Mouse (Mus musculus): ENCODE results near the gene Med12l. TPM values are rescaled to one million over a fixed set of nuclear protein-coding genes. Genes with fewer than 3 reads are reported as not detected.

The Med12l gene
- polyA plus RNA-seq, 2 experiments: 2.4 to 4.5 TPM

DNA sequence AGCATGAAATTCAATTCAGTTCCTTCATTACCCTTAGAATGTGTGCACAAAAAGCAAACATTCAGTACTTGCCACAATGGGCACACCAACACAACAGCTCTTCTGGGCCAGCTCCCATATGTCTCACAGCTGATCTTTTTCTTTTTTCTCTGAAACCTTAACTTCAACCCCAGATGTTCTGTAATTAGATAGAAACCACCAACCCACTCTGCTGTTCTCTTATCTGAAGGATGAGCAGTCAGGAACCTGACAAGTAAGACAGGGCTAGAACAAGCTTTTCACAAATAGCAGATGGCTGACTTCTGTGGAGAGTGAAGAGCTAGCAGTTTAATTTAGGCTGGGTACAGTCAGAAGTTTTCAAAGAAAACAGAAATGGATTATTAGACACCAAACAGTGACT lies 144.0 kb downstream of the Med12l start:
- Histone ChIP-seq H3K4me2 (replicated peaks; ENCODE audit: low read depth, low read length, severe bottlenecking) (no peak overlapping the region), H3K27ac (replicated peaks; ENCODE audit: low read depth, low read length) (no peak overlapping the region), H3K36me3 (ENCODE audit: control insufficient read depth, insufficient read depth, low read length) (no peaks in the 10 kb centered on the region), H3K9me3 (ENCODE audit: control insufficient read depth, low read length) (no peaks in the 10 kb centered on the region), H3K27me3 (ENCODE audit: control insufficient read depth, insufficient read depth, low read length) (no peaks in the 10 kb centered on the region), H3K4me1 (ENCODE audit: control insufficient read depth, insufficient read depth, low read length) (no peaks in the 10 kb centered on the region), H3K9ac (ENCODE audit: low read depth, low read length, severe bottlenecking) (no peak overlapping the region), H3K4me3 (replicated peaks; ENCODE audit: low read length) (no peak overlapping the region)
- ATAC-seq (ENCODE audit: low FRiP score, low read depth): no peak
- no peak for DNase-seq (ENCODE audit: low spot score)
- TF ChIP-seq POLR2A (IDR thresholded peaks at IDR 0.05; ENCODE audit: borderline replicate concordance, extremely low read depth, insufficient read depth, insufficient read length): no peak

DNA sequence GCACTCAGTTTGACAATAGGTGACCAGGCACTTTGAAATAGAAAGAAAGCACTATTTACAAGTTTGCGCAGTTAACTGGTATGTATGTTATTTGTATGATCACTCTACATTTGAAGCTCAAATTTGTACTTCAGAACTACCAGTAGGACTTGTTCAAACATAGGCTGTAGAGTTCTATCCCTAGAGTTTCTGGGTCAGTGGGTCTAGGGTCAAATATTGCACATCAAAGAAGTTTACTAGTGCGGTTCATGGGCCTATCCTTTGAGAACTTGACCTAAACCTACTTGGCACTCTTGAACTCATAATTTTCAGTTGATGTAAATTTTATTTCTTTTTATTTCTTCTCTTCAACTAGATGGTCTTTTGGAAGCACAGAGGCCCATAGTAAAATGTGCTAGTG lies 145.0 kb downstream of the Med12l start:
- Histone ChIP-seq H3K4me2 (replicated peaks; ENCODE audit: low read depth, low read length, severe bottlenecking) (no peak overlapping the region), H3K4me1 (ENCODE audit: control insufficient read depth, insufficient read depth, low read length) (no peaks in the 10 kb centered on the region), H3K9me3 (ENCODE audit: control insufficient read depth, low read length) (no peaks in the 10 kb centered on the region), H3K27me3 (ENCODE audit: control insufficient read depth, insufficient read depth, low read length) (no peaks in the 10 kb centered on the region), H3K36me3 (ENCODE audit: control insufficient read depth, insufficient read depth, low read length) (no peaks in the 10 kb centered on the region), H3K27ac (replicated peaks; ENCODE audit: low read depth, low read length) (no peak overlapping the region), H3K9ac (ENCODE audit: low read depth, low read length, severe bottlenecking) (no peak overlapping the region), H3K4me3 (replicated peaks; ENCODE audit: low read length) (no peak overlapping the region)
- TF ChIP-seq POLR2A (IDR thresholded peaks at IDR 0.05; ENCODE audit: borderline replicate concordance, extremely low read depth, insufficient read depth, insufficient read length): no peak
- WGBS: 89% methylated on average over 2 of the region's 2 CpGs
- DNase-seq (ENCODE audit: low spot score) (no peak), ATAC-seq (ENCODE audit: low FRiP score, low read depth) (no peak)

- H3K4me2 ChIP-seq (replicated peaks; ENCODE audit: low read depth, low read length, severe bottlenecking): no peak within 1 kb of the TSS
- ATAC-seq (ENCODE audit: low FRiP score, low read depth): no peak
- DNase-seq (ENCODE audit: low spot score): no peak
- WGBS: 85% methylated on average over 5 of the region's 5 CpGs
- TF ChIP-seq POLR2A (IDR thresholded peaks at IDR 0.05; ENCODE audit: borderline replicate concordance, extremely low read depth, insufficient read depth, insufficient read length): no peak
- no peak within 1 kb of the TSS for H3K9ac ChIP-seq (ENCODE audit: low read depth, low read length, severe bottlenecking)
- H3K9me3 ChIP-seq (ENCODE audit: control insufficient read depth, low read length): no peaks in the 10 kb centered on the region
- no peak within 1 kb of the TSS for H3K27ac ChIP-seq (replicated peaks; ENCODE audit: low read depth, low read length)
- H3K4me1 ChIP-seq (ENCODE audit: control insufficient read depth, insufficient read depth, low read length): no peaks in the 10 kb centered on the region
- H3K27me3 ChIP-seq (ENCODE audit: control insufficient read depth, insufficient read depth, low read length): no peaks in the 10 kb centered on the region
- no peaks in the 10 kb centered on the region for H3K36me3 ChIP-seq (ENCODE audit: control insufficient read depth, insufficient read depth, low read length)
- no peak within 1 kb of the TSS for H3K4me3 ChIP-seq (replicated peaks; ENCODE audit: low read length)
These were observed 147.8 kb downstream of the Med12l start, which contains the start of gene P2ry14 for GRCm38 (mm10) chr3:59153424-59153823. TSS of gene P2ry14 (minus strand) at chr3:59153618.

GRCm38 (mm10) chr3:59154888-59155287 lies 149.3 kb downstream of the Med12l start:
- H3K4me1 ChIP-seq (ENCODE audit: control insufficient read depth, insufficient read depth, low read length): no peaks in the 10 kb centered on the region
- no peak overlapping the region for H3K9ac ChIP-seq (ENCODE audit: low read depth, low read length, severe bottlenecking)
- WGBS: 40% methylated on average over 2 of the region's 2 CpGs
- H3K27me3 ChIP-seq (ENCODE audit: control insufficient read depth, insufficient read depth, low read length): no peaks in the 10 kb centered on the region
- H3K36me3 ChIP-seq (ENCODE audit: control insufficient read depth, insufficient read depth, low read length): no peaks in the 10 kb centered on the region
- DNase-seq (ENCODE audit: low spot score) (no peak), ATAC-seq (ENCODE audit: low FRiP score, low read depth) (no peak)
- no peak for TF ChIP-seq POLR2A (IDR thresholded peaks at IDR 0.05; ENCODE audit: borderline replicate concordance, extremely low read depth, insufficient read depth, insufficient read length)
- H3K27ac ChIP-seq (replicated peaks; ENCODE audit: low read depth, low read length): no peak overlapping the region
- H3K4me2 ChIP-seq (replicated peaks; ENCODE audit: low read depth, low read length, severe bottlenecking): no peak overlapping the region
- H3K9me3 ChIP-seq (ENCODE audit: control insufficient read depth, low read length): no peaks in the 10 kb centered on the region
- H3K4me3 ChIP-seq (replicated peaks; ENCODE audit: low read length): no peak overlapping the region

- Histone ChIP-seq H3K4me2 (replicated peaks; ENCODE audit: low read depth, low read length, severe bottlenecking) (no peak overlapping the region), H3K9ac (ENCODE audit: low read depth, low read length, severe bottlenecking) (no peak overlapping the region), H3K27me3 (ENCODE audit: control insufficient read depth, insufficient read depth, low read length) (no peaks in the 10 kb centered on the region), H3K9me3 (ENCODE audit: control insufficient read depth, low read length) (no peaks in the 10 kb centered on the region), H3K36me3 (ENCODE audit: control insufficient read depth, insufficient read depth, low read length) (no peaks in the 10 kb centered on the region), H3K27ac (replicated peaks; ENCODE audit: low read depth, low read length) (no peak overlapping the region), H3K4me1 (ENCODE audit: control insufficient read depth, insufficient read depth, low read length) (no peaks in the 10 kb centered on the region), H3K4me3 (replicated peaks; ENCODE audit: low read length) (no peak overlapping the region)
- no peak for TF ChIP-seq POLR2A (IDR thresholded peaks at IDR 0.05; ENCODE audit: borderline replicate concordance, extremely low read depth, insufficient read depth, insufficient read length)
- ATAC-seq (ENCODE audit: low FRiP score, low read depth) (no peak), DNase-seq (ENCODE audit: low spot score) (no peak)
- WGBS: 93% methylated on average over 6 of the region's 6 CpGs
These were observed 149.8 kb downstream of the Med12l start for GRCm38 (mm10) chr3:59155404-59155803.

GRCm38 (mm10) chr3:59157048-59157447 lies 151.4 kb downstream of the Med12l start:
- no peak overlapping the region for H3K4me3 ChIP-seq (replicated peaks; ENCODE audit: low read length)
- no peaks in the 10 kb centered on the region for H3K27me3 ChIP-seq (ENCODE audit: control insufficient read depth, insufficient read depth, low read length)
- no peaks in the 10 kb centered on the region for H3K36me3 ChIP-seq (ENCODE audit: control insufficient read depth, insufficient read depth, low read length)
- ATAC-seq (ENCODE audit: low FRiP score, low read depth) (no peak), DNase-seq (ENCODE audit: low spot score) (no peak)
- TF ChIP-seq POLR2A (IDR thresholded peaks at IDR 0.05; ENCODE audit: borderline replicate concordance, extremely low read depth, insufficient read depth, insufficient read length): no peak
- H3K9me3 ChIP-seq (ENCODE audit: control insufficient read depth, low read length): no peaks in the 10 kb centered on the region
- H3K4me2 ChIP-seq (replicated peaks; ENCODE audit: low read depth, low read length, severe bottlenecking): no peak overlapping the region
- H3K27ac ChIP-seq (replicated peaks; ENCODE audit: low read depth, low read length): no peak overlapping the region
- WGBS: 97% methylated on average over 5 of the region's 5 CpGs
- no peaks in the 10 kb centered on the region for H3K4me1 ChIP-seq (ENCODE audit: control insufficient read depth, insufficient read depth, low read length)
- no peak overlapping the region for H3K9ac ChIP-seq (ENCODE audit: low read depth, low read length, severe bottlenecking)

Data from limb, embryonic 14.5 days (tissue).